Mouse (Mus musculus) thymus, postnatal 4 days (tissue): ENCODE measurements around the gene Cd59b.
"Not testable (repeated sequence)": the region's sequence is repeated elsewhere in the genome, so short reads cannot be mapped to it uniquely, and the experiment has no call there.

ENCODE experiments used
- DNase-seq: peaks from one replicate; pipeline ENCODE4 v3.0.0; 2021

Gene Cd59b

DNA sequence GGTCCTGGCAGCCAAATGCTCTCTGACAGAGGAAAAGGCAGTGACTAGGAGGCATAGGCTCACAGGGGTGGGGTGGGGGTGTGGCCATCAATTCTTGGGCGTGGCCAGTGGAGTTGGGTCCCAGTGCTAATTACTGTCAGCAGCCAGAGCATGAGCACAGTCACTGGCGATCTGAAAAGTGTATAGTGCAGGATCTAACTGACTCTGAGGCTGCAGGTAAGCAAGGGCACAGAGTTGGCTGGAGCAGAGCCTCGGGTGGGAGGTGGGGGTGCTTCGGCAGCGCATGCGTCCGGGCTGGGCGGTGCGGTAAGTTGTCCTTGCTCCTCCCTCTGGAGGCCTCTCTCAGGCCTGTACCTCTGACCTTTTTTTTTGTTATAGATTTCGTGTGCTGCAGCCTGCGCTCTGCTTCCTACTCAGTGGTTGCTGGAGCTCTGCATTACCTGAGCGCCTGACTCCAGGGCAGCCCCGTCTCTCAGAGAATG lies at the start of gene Cd59b:
Gene Cd59b (plus strand): TSS at position 146 of the 482 bp plus-strand sequence.
- peak; percentile 59 for DNase-seq

DNA sequence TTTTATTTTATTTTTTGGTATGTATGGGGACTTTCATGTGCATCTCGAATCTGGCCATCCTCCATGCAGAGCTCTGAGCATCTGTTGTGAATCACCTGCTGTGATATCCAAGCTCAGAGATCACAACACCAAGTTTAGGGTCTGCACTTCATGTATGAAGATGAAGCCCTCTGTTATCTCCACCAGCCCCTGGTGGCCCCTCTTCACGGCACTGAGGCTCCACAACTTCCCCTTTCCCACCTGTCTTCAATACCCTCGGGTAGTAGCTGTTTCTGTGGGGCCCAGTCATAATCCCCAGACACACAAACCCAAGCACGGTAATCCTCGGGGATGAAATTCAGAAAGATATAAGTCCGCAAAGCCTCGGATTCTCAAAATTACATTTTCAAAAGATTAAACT lies 46.6 kb upstream of the Cd59b start:
- no peak for DNase-seq

DNA sequence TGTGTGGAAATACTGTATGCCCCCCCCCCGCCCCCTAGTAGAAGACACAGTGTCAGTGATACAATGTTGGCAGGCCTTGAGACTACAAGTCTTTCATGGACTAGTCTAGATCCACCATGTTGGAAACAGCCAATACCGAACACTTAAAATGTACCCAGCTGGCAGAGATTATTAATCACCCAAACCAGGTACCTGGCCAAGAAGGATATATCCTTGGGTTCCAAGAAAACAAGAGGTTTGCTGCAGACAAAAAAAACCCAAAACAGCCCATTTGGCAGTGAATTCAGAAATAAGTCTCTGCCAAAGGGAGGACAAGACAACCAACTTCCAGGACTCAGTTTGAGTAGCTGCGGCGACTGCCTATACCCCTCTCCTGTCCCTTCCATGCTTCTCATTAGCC lies 45.0 kb upstream of the Cd59b start:
- no peak for DNase-seq

DNA sequence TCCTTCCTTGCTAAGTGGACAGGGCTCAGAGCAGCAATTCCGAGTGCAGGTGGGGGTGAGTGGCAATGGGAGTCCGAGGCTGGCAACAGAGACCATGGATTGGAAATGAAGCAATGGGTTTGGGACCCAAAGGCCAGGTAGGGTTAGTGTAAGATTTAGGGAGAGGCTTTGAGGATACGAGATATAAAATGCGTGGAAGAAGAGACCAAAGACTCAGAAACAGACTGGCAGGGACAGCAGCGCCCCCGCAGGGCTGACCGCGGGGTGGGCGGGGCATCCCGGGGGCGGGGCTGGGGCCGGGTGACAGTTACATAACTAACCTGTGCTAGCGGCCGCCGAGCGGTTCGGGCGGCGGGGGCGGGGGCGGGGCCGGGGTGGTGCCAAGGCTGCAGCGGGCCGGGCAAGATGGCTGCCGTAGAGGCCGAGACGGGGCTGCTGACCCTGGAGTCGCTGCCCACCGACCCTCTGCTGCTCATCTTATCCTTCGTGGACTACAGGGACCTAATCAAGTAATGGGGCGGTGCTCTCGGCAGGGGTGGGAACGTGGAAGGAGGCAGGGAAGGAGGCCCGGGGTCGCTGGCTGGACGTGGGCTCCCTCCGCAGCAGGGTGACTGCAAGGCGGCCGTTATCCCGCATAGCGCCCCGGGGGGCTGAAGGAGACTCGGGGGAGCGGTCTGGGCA lies 42.1 kb upstream of the Cd59b start, which contains the start of gene Fbxo3:
Gene Fbxo3 (plus strand): TSS at position 264 of the 681 bp plus-strand sequence.
- DNase-seq, result peak; percentile 92

DNA sequence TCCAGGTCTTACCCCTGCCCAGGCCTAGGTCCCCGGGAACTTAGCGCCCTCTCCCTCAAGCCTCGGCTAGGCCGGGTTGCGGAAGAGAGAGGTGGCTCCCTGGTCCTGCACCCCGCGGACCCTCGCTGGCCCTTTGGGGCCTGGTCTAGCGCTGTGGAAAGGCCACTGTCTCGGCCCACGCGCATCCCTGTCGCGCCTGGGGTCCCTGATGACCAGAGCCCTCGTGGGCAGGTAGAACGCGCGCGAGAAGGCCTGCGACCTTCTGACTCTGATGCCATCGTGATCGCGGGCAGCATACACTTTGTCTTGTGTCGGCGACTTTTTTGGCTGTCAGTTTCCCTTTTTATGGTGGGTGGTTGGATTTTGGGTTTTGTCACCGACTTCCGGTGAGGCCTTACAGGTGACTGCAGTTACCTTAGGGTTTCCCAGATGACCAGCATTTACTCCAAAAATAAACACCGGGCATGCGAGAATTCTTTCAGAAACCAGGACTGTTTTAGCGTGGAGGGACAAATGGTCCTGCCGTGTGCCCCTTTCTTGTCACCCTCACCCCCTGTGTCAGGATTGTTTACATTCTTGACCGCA lies 41.4 kb upstream of the Cd59b start, which contains the start of gene 4931422A03Rik:
Gene 4931422A03Rik (minus strand): TSS at position 223 of the 585 bp plus-strand sequence.
- DNase-seq, result no peak

DNA sequence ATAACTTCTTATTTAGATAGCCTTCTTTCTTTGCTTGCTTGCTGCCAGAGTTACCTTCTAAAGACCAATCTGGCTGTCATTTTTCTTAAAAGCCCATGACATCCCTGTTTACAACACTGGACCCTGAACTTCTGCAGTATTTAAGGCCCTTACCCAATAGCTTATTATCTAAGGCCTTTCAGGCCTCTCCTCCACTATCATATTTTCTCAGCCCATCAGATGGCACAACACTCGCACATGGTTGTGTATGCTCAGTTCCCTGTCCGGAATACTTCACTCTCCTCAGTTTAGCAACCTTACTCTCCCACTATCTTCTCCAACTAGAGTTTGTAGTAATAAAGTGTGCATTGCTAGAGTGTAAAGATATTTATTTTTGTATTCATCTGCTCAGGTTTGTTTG lies 40.6 kb upstream of the Cd59b start:
- DNase-seq, result no peak

DNA sequence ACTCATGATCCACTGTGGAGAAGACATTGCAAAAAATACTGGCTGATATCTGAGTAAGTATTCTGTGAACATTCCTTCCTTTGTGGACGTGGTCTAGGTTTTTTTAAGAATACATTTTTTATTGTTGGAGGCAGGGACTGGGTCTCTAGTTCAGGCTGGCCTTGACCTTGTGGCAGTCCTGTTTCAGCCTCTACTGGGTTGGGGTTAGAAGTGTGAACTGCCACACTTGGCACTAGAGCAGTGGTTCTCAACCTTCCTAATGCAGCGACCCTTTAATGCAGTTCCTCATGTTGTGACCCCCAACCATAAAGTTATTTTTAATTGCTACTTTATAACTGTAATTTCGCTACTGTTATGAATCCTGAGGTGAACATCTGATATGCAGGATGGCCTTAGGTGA lies 39.3 kb upstream of the Cd59b start:
- no peak for DNase-seq

DNA sequence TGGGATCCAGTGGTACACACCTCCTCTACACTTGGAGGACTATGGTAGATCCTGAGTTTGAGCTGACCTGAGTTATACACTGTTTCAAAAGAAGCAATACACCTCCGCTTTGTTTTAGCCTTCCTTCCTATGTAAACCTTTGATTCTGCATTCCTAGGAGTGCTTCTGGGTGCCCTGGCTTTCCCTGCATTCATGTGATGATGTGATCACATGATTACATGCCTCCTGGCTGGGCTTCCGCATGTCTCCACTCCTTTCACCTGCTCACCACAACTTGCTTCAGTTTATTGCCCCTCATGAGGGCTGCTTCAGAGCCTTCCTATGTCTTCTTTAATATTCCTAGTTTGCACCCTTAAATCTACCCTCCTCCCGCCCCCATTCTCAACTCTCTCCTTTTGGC lies 37.6 kb upstream of the Cd59b start:
- DNase-seq, result no peak

DNA sequence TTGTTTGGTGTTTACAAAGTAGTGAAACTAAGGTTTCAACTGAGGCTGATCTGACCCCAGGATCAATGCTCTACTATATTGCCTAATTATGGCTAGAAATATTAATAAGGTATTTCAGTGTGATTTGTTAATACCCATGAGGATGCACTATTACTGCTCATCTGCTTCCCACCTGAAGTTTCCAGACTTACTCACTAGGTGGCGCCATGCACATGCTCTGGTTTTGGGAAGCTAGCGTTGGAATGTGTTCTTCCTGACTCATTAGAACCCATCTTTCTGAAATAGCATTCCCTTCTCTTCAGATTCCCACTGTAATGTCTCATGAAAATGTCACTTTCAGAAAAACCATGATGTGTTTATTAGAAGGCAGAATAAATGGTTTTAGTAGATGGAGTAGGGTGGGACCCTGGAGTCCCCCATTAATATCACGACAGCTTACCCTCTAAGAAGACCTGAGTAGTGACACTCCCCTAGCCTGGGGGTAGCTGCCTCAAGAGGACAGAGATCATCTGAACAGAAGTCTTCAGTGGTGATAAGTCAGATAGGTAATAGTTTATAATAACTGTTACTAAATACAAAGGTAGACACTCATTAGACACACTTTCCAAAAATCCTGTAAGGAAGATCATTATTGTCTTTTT lies 34.7 kb upstream of the Cd59b start:
- DNase-seq, result peak; percentile 57

DNA sequence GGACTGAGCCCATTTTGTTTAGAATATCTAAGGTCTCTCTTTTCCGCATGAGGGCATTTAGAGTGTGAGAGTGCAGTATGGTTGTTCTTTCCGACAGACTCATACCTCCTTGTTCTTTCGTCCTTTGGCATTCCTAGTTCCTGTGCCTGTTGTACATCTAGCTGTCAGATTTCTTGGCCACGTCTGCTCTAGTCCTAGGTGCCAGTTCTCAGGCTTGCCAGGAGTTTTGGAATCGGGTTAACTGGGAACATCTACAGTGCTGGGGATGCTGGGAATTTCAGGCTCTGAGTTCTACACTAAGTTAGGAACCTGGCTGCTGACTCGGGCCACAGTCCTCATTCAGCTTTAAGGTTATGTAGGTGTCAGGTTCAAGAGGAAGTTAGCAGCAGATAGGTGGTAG lies 34.1 kb upstream of the Cd59b start:
- DNase-seq, result no peak

DNA sequence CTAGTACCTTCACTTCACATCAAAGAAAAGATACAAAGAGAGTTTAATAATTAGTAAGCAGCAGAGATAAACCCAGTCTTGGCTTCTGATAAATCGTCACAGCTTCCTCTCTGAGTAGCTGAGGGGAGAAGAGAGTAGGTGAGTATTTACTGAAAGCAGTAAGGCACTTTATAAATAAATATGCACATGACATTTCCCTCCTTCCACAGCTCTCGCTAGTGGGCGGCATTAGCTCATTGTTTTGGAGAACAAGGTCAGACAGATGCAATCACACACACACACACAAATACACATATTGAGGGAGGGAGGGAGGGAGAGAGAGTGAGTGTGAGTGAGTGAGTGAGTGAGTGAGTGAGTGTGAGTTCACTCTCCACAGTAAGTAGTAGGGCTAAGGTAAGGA lies 33.3 kb upstream of the Cd59b start:
- DNase-seq, result no peak

DNA sequence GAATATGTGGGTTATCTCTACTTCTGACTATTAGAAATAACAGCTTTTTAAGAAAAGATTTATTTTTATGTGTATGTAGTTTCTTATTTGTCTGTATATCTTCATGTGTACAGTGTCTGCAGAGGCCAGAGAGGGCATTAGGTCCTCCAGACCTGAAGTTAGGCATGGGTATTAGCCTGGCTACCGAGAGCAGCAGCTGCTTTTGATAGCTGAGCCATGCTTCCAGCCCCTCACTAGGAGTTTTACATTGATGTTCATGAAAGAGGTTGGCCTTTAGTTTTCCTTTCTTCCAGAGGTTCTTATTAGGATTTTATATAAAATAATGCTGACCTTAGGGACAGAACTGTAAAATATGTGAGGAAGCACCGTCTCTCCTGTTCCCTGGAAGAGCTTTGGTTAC lies 31.4 kb upstream of the Cd59b start:
- DNase-seq, result no peak

DNA sequence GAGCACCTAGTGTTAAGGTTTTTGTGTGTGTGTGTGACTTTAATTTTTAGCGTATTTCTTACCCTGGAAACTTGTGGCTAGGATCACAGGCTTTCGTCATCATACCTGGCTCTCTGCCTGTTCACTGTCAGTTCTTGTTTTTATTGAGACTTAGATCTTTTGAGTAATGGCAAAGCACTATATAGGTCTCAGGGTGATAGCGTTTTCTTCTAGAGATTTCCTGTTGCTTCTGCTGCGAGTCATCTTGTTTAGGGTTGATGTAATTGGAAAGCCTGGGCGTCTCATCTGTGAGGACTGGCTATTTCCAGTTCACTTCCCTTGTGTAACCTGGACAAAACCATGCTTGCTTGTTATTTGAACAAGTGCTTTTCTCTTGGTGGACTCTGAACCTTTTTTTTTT lies 28.0 kb upstream of the Cd59b start:
- no peak for DNase-seq

DNA sequence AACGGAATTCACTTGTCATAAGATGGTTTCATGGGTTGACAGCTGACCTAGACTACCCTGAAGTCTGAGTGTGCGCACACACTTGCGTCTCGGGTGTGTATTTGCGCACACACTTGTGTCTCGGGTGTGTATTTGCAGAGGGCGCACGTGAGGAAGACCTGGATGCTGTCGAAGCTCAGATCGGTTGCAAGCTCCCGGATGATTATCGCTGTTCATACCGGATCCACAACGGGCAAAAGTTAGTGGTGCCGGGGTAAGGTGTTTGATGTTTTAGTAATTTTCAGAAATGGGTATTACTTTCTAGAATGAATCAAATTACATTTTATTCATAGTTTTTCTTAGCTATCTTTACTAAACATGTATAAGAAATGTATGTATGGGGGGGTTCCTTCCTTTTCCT lies 26.9 kb upstream of the Cd59b start:
- DNase-seq, result no peak

DNA sequence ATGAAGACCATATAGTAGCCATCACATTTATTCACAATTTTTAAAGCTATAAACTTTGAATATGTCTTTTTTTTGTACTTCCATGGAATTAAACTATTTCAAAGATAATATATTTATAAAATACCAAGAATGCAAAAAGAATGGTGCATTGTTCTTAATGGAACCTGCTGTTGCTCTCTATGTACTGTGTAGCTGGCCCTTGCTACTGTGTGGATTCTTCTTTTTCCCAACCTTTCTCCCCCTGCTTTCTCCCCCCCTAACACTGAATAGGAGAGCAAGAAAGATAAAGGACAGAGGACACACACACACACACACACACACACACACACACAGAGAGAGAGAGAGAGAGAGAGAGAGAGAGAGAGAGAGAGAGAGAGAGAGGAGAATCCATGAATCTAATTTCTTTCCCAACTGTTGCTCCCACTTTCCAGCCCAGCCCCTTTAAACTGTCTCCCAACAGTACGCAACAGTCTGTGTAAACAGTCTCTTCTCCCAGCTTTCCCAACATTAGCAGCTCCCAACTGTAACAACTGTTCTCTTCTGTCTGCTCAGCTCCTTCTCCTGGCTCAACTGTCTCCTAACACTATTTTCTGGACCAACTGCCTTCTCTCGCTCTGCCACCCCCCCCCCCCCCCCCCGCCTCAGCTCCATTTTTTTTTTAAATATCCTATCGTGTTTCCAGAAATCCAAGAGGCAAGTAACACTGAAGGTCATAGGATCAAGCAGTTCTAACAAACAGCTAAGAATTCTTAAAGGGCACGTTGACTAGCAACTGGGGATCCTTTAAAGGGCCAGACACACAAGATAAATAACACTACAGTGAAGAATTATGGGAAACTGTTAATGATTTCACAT lies 25.8 kb upstream of the Cd59b start:
- DNase-seq, result no peak

DNA sequence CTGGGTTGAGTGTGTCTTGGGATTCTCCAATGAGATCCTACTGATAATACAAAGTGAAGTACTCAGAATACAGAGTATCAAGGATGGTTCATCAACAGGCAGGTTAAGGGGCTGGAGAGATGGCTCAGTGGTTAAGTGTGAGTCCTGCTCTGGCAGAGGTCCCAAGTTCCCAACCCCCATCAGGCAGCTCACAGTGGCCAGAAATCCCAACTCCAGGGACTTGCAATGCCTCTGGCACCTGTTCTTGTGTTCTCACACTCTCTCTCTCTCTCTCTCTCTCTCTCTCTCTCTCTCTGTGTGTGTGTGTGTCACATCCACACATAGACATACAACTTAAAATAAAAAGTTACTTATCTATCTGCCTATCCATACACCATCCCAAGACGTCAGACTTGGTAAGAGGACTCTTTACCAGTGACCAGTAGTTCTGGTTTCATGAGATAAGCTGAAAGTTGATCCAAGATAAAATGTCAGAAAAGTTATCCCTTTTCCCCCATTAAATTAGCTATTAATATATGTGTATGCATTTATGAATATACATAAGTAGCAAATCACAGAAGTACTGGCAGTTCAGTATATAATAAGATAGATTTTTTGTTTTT lies 25.1 kb upstream of the Cd59b start:
- no peak for DNase-seq

DNA sequence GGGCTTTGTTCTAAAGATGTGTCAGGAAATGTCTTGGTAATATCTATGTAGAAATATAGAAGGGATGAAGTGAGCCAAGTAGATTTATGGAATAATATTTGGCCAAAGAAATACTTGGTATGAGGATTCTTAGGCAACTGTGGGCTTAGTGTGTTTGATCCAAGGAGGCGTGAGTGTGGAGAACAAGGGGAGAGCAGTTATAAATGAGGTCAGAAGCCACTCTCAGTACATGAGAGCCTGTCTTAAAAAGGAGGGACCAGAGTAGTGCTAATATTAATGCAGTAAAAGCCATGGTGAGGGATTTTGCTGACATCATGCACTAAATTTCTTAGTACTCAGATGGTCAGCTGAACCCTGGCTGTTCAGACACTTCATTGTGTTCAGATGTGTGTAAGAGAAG lies 11.3 kb upstream of the Cd59b start:
- DNase-seq, result no peak

DNA sequence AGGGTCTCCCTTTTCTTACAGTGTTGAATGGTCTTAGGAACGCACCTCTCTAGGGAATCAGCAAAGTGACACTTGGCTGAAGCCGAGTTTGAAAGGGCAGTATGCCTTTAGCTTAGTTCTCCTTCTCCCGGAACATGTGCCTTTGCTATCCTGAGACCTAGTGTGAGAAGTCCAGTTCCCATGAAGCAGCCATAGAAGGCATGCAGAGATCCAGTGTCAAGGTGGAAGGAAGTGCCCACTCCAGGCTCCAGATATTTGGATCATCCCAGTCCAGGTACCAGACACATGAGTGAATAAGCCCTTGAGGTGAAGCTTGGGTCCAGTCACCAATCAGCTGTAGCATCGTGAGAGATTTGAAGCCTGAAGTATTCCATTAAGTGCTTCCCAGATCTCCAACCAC lies 10.7 kb upstream of the Cd59b start:
- no peak for DNase-seq

DNA sequence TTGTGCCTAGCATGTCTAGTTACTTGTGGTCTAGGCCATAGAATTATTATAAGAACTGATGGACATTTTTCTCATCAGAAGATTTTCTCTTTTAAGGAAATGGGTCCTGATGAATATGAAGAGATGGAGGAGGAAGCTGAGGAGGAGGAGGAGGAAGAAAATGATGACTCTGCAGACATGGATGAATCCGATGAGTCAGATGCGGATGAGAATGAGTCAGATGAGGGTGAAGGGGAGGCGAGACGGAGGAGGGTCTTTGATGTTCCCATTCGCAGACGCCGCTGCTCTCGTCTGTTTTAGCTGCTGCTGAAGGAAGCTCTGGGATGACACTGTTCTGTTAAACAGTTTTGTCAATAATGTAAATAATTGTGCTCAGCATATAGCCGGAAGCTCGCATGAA lies 9.9 kb upstream of the Cd59b start:
- DNase-seq, result no peak

DNA sequence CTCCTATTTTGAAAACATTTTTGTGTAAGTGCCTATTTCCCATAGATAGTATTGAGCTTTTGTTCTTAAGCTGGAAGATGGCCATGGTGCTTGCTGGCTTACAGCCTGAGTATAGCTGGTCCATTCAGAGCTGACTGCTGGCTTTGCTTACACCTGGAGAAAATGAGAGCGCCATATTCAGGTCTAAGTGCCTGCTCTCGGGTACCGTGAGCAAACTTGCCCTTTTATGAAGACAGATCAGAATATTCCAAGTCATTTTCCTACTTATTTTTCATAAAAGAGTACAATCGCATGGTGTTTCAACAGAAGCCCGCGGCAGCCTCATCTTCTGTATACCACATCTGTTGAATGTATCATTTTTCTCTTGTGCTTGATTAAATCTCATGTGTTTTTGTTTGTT lies 8.7 kb upstream of the Cd59b start:
- DNase-seq, result no peak

DNA sequence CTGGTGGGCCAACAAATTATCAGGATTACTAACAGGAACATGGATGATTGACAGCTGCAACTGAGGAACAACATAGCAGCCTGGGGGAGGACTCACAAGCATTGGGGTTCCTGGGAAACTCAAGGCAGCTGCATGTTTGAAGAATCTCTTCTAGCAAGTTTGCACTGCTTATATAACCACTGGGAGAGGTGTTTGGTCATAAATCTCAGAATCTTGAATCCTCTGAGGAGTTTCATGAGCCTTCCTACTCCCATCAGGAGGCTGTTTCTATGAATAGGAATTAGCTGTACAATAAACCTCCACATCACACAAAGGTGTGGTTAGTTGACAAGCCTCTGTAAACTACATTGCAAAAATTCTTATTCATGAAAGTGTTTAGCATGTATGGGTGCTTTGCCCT lies 7.0 kb upstream of the Cd59b start:
- DNase-seq, result no peak

DNA sequence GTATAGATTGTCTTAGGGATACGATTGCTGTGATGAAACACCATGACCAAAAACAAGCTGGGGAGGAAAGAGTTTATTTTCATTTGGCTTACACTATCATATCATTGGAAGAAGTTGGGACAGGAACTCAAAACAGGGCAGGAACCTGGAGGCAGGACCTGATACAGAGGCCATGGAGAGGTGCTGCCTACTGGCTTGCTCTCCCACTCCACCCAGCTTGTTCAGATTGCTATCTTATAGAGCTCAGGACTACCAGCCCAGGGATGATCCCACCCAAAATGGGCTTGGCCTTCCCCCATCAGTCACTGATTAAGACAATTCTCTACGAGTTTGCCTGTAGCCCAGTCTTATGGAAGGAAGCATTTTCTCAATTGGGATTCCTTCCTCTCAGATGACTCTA lies 5.5 kb upstream of the Cd59b start:
- DNase-seq, result no peak

DNA sequence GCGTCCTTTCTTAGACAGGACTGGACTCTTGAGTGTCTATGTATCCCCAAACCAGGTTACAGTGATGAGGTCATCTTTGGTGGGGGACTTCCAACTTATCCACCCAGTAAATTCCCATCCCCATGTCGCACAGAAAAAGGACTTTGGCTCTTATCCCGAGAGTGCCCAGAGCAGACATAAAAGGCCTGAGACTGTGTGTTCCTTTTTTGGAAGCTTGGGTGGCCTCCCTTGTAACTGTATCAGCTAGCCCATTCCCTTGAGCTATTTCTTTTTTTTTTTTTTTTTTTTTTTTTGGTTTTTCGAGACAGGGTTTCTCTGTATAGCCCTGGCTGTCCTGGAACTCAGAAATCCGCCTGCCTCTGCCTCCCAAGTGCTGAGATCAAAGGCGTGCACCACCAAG lies 4.1 kb upstream of the Cd59b start, which contains the start of gene Gm10912:
Gene Gm10912 (plus strand): TSS at position 301 of the 400 bp plus-strand sequence.
- DNase-seq, result not testable (repeated sequence)
